Mouse (Mus musculus): ENCODE measurements around the gene Cep295nl. TPM values are rescaled to one million over a fixed set of nuclear protein-coding genes. Genes with fewer than 3 reads are reported as not detected.

Cep295nl gene
- 1 to 10 TPM in 1 of 2 experiments, under 1 TPM in 1; 0.80 to 1.6 TPM for polyA plus RNA-seq (2012; fragmentation: generic; extraction: Trizol)

DNA sequence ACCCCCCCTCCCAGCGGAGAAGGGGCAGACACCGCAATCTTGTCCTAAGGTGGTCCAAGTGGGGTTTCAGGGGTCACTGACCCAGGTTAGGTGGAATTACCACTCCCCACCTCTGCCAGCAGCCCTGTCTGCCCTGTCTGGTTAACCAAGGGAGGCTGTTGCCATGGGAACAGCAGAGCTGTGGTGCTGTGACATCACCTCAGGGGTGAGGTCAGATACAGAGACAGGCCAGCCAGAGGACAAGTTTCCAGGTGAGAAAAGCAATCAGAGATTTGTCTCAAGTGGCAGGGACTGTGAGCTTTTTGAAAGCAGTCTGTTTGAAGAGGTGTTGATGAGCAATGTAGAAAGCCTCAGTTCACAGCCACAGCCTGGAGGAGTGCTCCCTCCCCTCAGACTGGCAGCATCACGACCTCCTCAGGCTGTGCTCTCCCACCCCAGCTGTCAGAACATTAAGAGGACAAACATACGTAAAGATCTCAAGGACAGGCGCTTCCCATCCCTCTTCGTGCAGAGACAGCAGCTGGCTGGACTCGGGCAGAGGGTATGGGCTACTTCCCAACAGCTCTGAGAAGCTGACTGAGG is at the start of gene Cep295nl:
Cep295nl (minus strand) TSS at position 101 of the 582 bp plus-strand sequence.

GRCm38 (mm10) chr11:118355640-118356039 is 13.3 kb upstream of the Cep295nl start, which contains the start of gene Timp2:
TSS of gene Timp2 (minus strand) at chr11:118355740.

DNA sequence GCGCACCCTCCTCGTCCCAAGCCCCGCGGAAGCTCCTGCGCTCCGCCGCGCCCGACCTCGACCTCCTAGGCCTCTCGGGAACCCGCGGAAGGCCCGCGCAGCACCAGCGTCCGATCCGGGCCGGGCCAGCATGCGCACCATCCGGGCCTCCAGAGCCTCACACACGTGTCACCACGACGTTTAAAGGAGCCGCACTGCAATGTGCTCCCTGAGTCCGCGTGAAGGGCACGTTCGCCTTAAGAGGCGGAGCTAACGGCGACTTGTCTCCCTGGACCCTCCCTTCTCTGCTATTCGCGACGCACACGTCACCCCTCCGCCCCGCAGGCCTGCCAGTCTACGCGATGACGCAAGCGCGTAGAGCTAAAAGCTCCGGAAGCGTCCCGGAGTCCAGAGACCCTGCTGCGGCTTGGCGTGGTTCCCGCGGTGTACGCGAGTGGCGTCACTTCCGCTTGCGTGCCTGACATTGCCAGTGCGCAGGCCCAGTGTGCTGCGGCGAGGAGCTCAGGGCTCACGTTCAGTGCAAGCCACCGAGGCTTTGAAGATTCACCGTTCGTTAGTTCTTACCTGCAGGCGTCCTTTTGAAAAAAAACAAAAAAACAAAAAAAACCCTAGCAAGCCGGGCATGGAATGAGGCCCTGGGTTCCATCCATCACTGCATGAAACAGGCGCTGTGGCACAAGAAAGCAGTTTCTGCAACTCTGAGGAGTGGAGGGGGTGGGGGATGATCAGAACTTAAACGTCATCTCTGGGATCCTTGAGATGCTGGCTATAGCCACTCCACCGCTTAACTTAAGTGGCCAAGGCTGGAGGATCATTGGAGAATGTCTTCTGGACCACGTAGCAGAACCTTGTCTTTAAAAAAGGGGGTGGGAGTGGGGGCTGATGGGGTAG is 52.1 kb downstream of the Cep295nl start, which contains the start of gene Usp36:
Usp36 (minus strand) TSS at position 246 of the 891 bp plus-strand sequence.

Other genes with a start within 250 kb of the Cep295nl start
- gene Dnah17, start 211.9 kb downstream of the Cep295nl start, polyA plus RNA-seq (2012; fragmentation: generic; extraction: Trizol), result under 1 TPM; 0.05 to 0.34 TPM
- 10 to 100 TPM in 1 of 2 experiments, 1 to 10 TPM in 1; 2.2 to 15.9 TPM for gene Cyth1, start 93.9 kb downstream of the Cep295nl start, polyA plus RNA-seq (2012; fragmentation: generic; extraction: Trizol)
- 10 to 100 TPM; 13.4 to 14.4 TPM for gene Usp36, start 52.3 kb downstream of the Cep295nl start, polyA plus RNA-seq (2012; fragmentation: generic; extraction: Trizol)
- 1,000 to 10,000 TPM in 1 of 2 experiments, 100 to 1,000 TPM in 1; 756 to 1,293 TPM for gene Timp2, start 13.2 kb upstream of the Cep295nl start, polyA plus RNA-seq (2012; fragmentation: generic; extraction: Trizol)
- gene Lgals3bp, start 59.6 kb upstream of the Cep295nl start, polyA plus RNA-seq (2012; fragmentation: generic; extraction: Trizol), result 100 to 1,000 TPM in 1 of 2 experiments, 10 to 100 TPM in 1; 26.9 to 167 TPM
- gene Cant1, start 76.6 kb upstream of the Cep295nl start, polyA plus RNA-seq (2012; fragmentation: generic; extraction: Trizol), result 10 to 100 TPM; 23.9 to 71.4 TPM
- 10 to 100 TPM in 1 of 2 experiments, 1 to 10 TPM in 1; 3.4 to 23.9 TPM for gene C1qtnf1, start 85.7 kb upstream of the Cep295nl start, polyA plus RNA-seq (2012; fragmentation: generic; extraction: Trizol)
- gene Engase, start 134.3 kb upstream of the Cep295nl start, polyA plus RNA-seq (2012; fragmentation: generic; extraction: Trizol), result 1 to 10 TPM; 4.8 to 5.2 TPM

Data from C3H10T1/2 (cell line).